Mouse (Mus musculus) hindbrain, embryonic 11.5 days (tissue): ENCODE results near the gene Slc1a5. TPM values are rescaled to one million over a fixed set of nuclear protein-coding genes. Genes with fewer than 3 reads are reported as not detected.

Source experiments
- ATAC-seq: fragments of 200-750 bp; cut with Nextera tagmentation; 2 replicates; pipeline ENCODE4 v1.8.0; 2017; ENCODE audit warnings: mild to moderate bottlenecking, moderate TSS enrichment, moderate library complexity; ENCODE audit not compliant: low FRiP score
- DNase-seq: peaks from one replicate; pipeline ENCODE4 v3.0.0-alpha.2; 2015; ENCODE audit warnings: low spot score
- H3K27ac ChIP-seq: fragments of 300-500 bp; sonication (generic); 2 replicates; pipeline ENCODE4 v1.5.1; 2014; ENCODE audit warnings: mild to moderate bottlenecking, low read depth, low read length
- H3K27me3 ChIP-seq: fragments of 300-500 bp; sonication (generic); 2 replicates; pipeline ENCODE4 v1.6.1; 2014; ENCODE audit warnings: mild to moderate bottlenecking, low read length, moderate library complexity, mixed read lengths; ENCODE audit not compliant: control insufficient read depth, insufficient read depth
- H3K36me3 ChIP-seq: fragments of 300-500 bp; sonication (generic); 2 replicates; pipeline ENCODE4 v1.6.1; 2014; ENCODE audit warnings: mild to moderate bottlenecking, low read length, moderate library complexity, mixed read lengths; ENCODE audit not compliant: control insufficient read depth, insufficient read depth
- H3K4me1 ChIP-seq: fragments of 300-500 bp; sonication (generic); replicated peaks from 2 replicates; pipeline ENCODE4 v1.6.1; 2014; ENCODE audit warnings: low read length, mixed read lengths; ENCODE audit not compliant: control insufficient read depth, insufficient read depth
- H3K4me2 ChIP-seq: fragments of 300-500 bp; sonication (generic); replicated peaks from 2 replicates; pipeline ENCODE4 v1.6.1; 2014; ENCODE audit warnings: mild to moderate bottlenecking, low read depth, low read length
- H3K4me3 ChIP-seq: fragments of 300-500 bp; sonication (generic); 2 replicates; pipeline ENCODE4 v1.5.1; 2014; ENCODE audit warnings: low read depth, low read length
- H3K9ac ChIP-seq: fragments of 300-500 bp; sonication (generic); 2 replicates; pipeline ENCODE4 v1.6.1; 2014; ENCODE audit warnings: low read depth, low read length
- H3K9me3 ChIP-seq: fragments of 300-500 bp; sonication (generic); 2 replicates; pipeline ENCODE4 v1.6.1; 2016; ENCODE audit warnings: low read length; ENCODE audit not compliant: control insufficient read depth
- WGBS: fragments of 180-500 bp; shearing (Covaris S2); extraction: QIAGEN DNeasy Blood & Tissue Kit; methylation state at CpG from one replicate; pipeline ENCODE4 v1.1.7; 2014; 5-methylcytosine and 5-hydroxymethylcytosine counted together
- polyA plus RNA-seq: library from polyadenylated mRNA; unstranded; fragments of >200 nt; fragmentation: Nextera tagmentation; extraction: Ambion mirVana; gene quantifications from 2 replicates; pipeline ENCODE4 v1.2.1, GENCODE M21; 2014

Gene Slc1a5
- polyA plus RNA-seq, 1 experiment from 2014 or later, result 15.0 TPM

- no peaks in the 10 kb centered on the region for H3K9me3 ChIP-seq
- peak overlapping the region; percentile 55; the same call in 1 of the 2 replicates for H3K27ac ChIP-seq
- H3K4me1 ChIP-seq, result peaks cover 2% of the 10 kb centered on the region; the same call in 1 of the 2 replicates
- DNase-seq (no peak), ATAC-seq (no peak)
- peak overlapping the region; percentile 98 for H3K4me2 ChIP-seq
- peak overlapping the region; percentile 75 for H3K9ac ChIP-seq
- no peaks in the 10 kb centered on the region for H3K27me3 ChIP-seq
- 1% methylated on average over 33 of the region's 33 CpGs for WGBS
- H3K4me3 ChIP-seq, result peak overlapping the region; percentile 54
- peaks cover 5% of the 10 kb centered on the region for H3K36me3 ChIP-seq
These were observed 62.5 kb downstream of the Slc1a5 start for GRCm38 (mm10) chr7:16843441-16844171.

DNA sequence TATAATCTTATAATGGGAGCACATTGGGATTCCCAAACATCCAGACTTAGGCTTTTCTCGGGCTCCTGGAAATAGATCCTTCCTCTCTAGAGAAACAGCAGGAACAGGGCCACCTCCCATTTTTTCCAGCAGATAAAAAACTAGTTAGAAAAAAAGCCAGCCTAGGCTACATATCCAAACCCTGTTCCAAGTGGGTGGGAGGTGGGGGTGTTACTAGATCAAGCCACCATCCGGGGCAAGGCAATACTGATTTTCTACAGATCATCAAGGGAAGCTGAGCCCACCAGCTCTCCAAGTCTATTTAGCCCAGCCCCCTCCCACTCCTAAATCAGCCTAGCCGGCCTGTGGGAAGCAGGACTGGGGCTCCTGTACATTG is 63.5 kb downstream of the Slc1a5 start:
- 0 out of 2 replicates have a peak overlapping the region, but pooled peaks have one; percentile 98 for H3K4me2 ChIP-seq
- peaks cover 2% of the 10 kb centered on the region; the same call in 1 of the 2 replicates for H3K4me1 ChIP-seq
- DNase-seq (no peak), ATAC-seq (no peak)
- H3K9ac ChIP-seq, result no peak overlapping the region
- peaks cover 2% of the 10 kb centered on the region for H3K36me3 ChIP-seq
- no peaks in the 10 kb centered on the region for H3K9me3 ChIP-seq
- WGBS, result 67% methylated on average over 3 of the region's 3 CpGs
- no peak overlapping the region for H3K4me3 ChIP-seq
- no peak overlapping the region for H3K27ac ChIP-seq
- H3K27me3 ChIP-seq, result no peaks in the 10 kb centered on the region

DNA sequence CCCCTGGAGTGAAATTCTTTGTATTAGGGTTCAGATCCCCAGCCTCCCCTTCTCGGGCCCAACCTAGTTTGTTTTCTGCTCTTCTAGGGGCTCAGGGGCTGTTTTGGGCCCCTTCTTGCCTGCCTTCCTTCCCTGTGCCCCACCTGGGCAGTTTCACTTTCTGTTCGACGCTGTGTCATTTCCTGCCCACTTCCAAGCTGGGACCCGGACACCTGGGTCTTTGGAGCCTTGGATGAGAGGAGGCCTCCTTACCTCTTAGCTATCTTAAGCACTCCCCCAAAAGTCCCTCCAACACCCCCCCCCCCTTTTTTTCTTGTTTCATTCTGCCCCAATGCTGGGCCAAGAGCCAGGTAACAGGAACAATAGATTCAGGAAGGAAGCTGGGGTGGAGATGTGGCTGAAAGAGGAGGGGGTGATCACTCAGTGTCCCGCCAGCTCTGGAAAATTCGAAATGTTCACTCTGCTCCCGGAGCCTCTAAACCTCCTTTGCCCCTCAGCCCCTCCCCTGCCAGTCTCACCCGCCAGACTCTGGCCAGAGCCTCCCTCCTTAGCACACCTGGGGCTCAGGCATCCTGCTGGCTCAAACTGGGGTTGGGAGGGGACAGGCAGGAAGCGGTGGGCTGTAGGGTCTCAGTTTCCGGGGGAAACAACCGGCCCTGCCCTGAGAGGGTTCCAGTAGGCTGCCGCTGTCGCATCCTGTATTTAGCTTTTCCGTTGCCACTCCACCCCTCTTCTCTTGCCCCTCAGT is 64.1 kb downstream of the Slc1a5 start:
- Histone ChIP-seq H3K36me3 (peaks cover 2% of the 10 kb centered on the region; the same call in 1 of the 2 replicates), H3K9ac (no peak overlapping the region), H3K27ac (no peak overlapping the region), H3K4me1 (peaks cover 2% of the 10 kb centered on the region; the same call in 1 of the 2 replicates), H3K4me3 (no peak overlapping the region), H3K27me3 (no peaks in the 10 kb centered on the region), H3K4me2 (peak overlapping the region; percentile 19; the same call in 1 of the 2 replicates), H3K9me3 (no peaks in the 10 kb centered on the region)
- DNase-seq, result no peak
- ATAC-seq, result no peak
- 36% methylated on average over 14 of the region's 14 CpGs for WGBS

DNA sequence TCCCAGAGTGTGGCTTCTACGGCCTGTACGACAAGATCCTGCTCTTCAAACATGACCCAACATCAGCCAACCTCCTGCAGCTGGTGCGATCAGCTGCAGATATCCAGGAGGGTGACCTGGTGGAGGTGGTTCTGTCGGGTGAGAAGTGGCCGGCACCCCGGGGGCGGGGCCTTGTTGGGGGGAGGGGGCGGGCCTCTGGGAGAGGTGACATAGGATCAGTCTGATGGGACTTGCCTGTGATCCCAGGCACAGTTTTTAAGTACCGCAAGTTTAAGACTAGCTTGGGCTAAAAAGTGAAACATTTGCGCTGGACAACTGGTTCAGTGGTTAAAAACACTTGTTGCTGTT is 64.7 kb downstream of the Slc1a5 start:
- DNase-seq, result no peak
- Histone ChIP-seq H3K4me3 (no peak overlapping the region), H3K27ac (no peak overlapping the region), H3K9me3 (no peaks in the 10 kb centered on the region), H3K27me3 (no peaks in the 10 kb centered on the region), H3K36me3 (no peaks in the 10 kb centered on the region), H3K4me1 (peaks cover 2% of the 10 kb centered on the region; the same call in 1 of the 2 replicates), H3K9ac (no peak overlapping the region), H3K4me2 (0 out of 2 replicates have a peak overlapping the region, but pooled peaks have one; percentile 19)
- 37% methylated on average over 10 of the region's 10 CpGs for WGBS
- no peak for ATAC-seq

DNA sequence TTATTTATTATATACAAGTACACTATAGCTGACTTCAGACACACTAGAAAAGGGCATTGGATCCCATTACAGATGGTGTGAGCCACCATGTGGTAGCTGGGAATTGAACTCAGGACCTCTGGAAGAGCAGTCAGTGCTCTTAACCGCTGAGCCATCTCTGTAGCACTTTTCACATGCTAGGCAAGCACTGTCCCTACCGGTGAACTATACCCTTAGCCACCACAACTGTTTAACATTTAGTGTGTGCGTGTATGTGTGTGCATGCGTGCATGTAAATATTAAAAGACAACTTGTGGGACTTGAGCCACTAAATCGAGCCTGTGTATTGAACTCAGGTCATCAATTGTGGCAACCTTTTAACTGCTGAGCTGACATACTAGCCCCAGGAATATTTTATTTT is 65.6 kb downstream of the Slc1a5 start:
- Histone ChIP-seq H3K9me3 (no peaks in the 10 kb centered on the region), H3K9ac (no peak overlapping the region), H3K4me2 (no peak overlapping the region), H3K27ac (no peak overlapping the region), H3K4me1 (peaks cover 2% of the 10 kb centered on the region; the same call in 1 of the 2 replicates), H3K27me3 (no peaks in the 10 kb centered on the region), H3K36me3 (no peaks in the 10 kb centered on the region), H3K4me3 (no peak overlapping the region)
- ATAC-seq (no peak), DNase-seq (no peak)
- WGBS, result 95% methylated on average over 5 of the region's 5 CpGs

DNA sequence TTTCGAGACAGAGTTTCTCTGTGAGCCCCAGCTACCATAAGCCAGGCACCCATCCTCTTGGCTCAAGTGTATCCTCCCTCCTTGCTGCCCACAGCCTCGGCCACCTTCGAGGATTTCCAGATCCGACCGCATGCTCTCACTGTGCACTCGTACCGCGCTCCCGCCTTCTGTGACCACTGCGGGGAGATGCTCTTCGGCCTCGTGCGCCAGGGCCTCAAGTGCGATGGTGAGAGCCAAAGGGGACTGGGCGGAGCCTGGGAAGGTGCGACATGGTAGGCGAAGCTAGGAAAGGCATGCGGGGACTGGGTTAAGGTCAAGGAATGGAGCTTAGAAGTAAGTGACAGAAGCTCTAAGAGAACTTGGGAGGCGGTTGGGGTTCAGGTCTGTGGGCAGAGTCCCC is 66.4 kb downstream of the Slc1a5 start:
- DNase-seq, result no peak
- H3K4me1 ChIP-seq, result peaks cover 2% of the 10 kb centered on the region; the same call in 1 of the 2 replicates
- H3K36me3 ChIP-seq, result no peaks in the 10 kb centered on the region
- 87% methylated on average over 19 of the region's 19 CpGs for WGBS
- H3K4me2 ChIP-seq, result no peak overlapping the region
- no peaks in the 10 kb centered on the region for H3K27me3 ChIP-seq
- no peaks in the 10 kb centered on the region for H3K9me3 ChIP-seq
- no peak for ATAC-seq
- H3K9ac ChIP-seq, result no peak overlapping the region
- H3K27ac ChIP-seq, result no peak overlapping the region
- no peak overlapping the region for H3K4me3 ChIP-seq

Other genes starting within 250 kb of the Slc1a5 start
- gene Arhgap35, start 166.3 kb upstream of the Slc1a5 start, polyA plus RNA-seq, result 31.8 and 37.6 TPM in 2 replicates
- not detected in 2 replicates for gene Ceacam15, start 105.6 kb upstream of the Slc1a5 start, polyA plus RNA-seq
- gene Ceacam9, start 59.4 kb upstream of the Slc1a5 start, polyA plus RNA-seq, result not detected in 2 replicates
- 298 and 307 TPM in 2 replicates for gene Ap2s1, start 42.9 kb upstream of the Slc1a5 start, polyA plus RNA-seq
- 112 and 130 TPM in 2 replicates for gene Strn4, start 34.5 kb downstream of the Slc1a5 start, polyA plus RNA-seq
- gene Fkrp, start 35.4 kb downstream of the Slc1a5 start, polyA plus RNA-seq, result 21.9 and 22.7 TPM in 2 replicates
- gene Prkd2, start 61.6 kb downstream of the Slc1a5 start, polyA plus RNA-seq, result 8.8 and 9.4 TPM in 2 replicates
- gene Dact3, start 94.0 kb downstream of the Slc1a5 start, polyA plus RNA-seq, result 7.6 and 8.0 TPM in 2 replicates
- 9.0 and 11.0 TPM in 2 replicates for gene Gng8, start 110.4 kb downstream of the Slc1a5 start, polyA plus RNA-seq
- 0.56 and 0.81 TPM in 2 replicates for gene Ptgir, start 125.2 kb downstream of the Slc1a5 start, polyA plus RNA-seq
- gene Calm3, start 142.8 kb downstream of the Slc1a5 start, polyA plus RNA-seq, result 322 and 337 TPM in 2 replicates
- 7.8 and 11.0 TPM in 2 replicates for gene Pnmal2, start 163.3 kb downstream of the Slc1a5 start, polyA plus RNA-seq
- gene Pnmal1, start 178.3 kb downstream of the Slc1a5 start, polyA plus RNA-seq, result 17.6 and 19.5 TPM in 2 replicates
- 1.5 and 1.7 TPM in 2 replicates for gene Gm42372, start 201.7 kb downstream of the Slc1a5 start, polyA plus RNA-seq
- 6.2 and 11.0 TPM in 2 replicates for gene Ccdc8, start 211.4 kb downstream of the Slc1a5 start, polyA plus RNA-seq
- gene Ppp5c, start 246.6 kb downstream of the Slc1a5 start, polyA plus RNA-seq, result 96.9 and 97.3 TPM in 2 replicates